Mouse (Mus musculus) layer of hippocampus, postnatal 10 days (tissue): ENCODE measurements around the gene Mecr. TPM values are rescaled to one million over a fixed set of nuclear protein-coding genes. Genes with fewer than 3 reads are reported as not detected.
A peak's percentile ranks its signal among the peaks of the same experiment; 100 is the strongest.

ENCODE experiments used
- DNase-seq, 2 experiments: peaks; one replicate each; pipeline ENCODE4 v3.0.0; 2021; ENCODE audit warnings: low spot score in 2 of 2
- total RNA-seq, 2 experiments: library from RNA; stranded (reverse); gene quantifications; 2 replicates each; pipeline ENCODE4 v1.2.3; 2021

The Mecr gene
- total RNA-seq, 2 experiments from 2014 or later = 33.8 to 38.2 TPM

DNA sequence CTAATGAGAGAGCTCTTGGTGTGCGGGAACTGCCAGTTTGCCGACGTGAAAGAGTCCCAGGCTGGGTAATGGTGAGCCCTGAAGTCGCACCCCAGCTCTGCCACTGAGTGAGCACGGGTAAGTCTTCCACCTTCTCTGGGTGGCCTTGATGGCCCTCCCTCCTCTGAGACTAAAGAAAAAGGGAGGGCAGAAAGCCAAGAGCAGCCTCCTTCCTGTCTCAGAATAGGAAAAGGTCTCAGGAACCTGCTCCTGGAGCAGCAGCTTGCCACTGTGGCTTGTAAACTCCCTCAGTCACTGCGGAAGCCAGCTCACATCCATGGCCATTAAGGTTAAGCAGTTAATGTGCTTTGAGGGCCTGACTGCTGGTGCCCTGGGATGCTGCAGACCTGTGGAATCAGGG is 42.1 kb downstream of the Mecr start:
- no peak for DNase-seq

DNA sequence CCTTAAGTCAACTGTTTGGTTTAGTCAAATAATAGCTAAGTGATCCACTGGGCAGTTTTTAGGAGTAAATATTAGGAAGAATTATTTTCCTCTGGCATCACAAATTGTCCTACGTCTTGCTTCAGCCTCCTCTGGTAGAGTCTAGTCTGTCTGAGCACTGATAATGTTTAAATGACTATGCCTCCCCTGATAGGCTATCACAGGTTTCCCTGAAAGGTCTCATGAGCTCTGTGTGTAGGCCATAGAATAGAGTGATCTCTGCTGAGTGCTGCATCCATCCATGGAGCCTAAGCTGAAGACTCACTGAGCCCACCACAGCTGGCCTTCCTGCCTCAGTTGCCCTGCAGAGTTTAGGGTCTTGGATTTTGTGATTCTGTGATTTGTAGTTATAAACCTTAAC is 45.3 kb downstream of the Mecr start:
- DNase-seq = no peak

DNA sequence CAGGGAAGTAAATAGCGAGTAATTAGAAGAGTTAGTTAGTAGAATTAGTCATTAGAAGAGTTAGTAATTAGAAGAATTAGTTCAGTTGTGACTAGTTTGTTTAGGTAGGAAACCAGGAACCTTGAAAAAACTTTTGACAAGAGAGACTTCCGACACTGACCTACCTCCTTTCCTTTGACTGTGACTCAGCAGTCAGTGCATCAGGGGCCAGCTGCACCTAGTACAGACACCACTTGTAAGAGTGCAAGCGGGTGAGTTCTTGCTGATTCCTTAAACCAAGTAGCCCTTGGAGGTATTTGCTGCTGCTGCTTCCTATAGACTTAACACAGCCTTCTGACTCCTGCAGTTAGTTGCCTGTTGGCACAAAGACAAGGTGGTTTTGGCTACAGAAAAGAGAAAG is 47.4 kb downstream of the Mecr start:
- no peak for DNase-seq

DNA sequence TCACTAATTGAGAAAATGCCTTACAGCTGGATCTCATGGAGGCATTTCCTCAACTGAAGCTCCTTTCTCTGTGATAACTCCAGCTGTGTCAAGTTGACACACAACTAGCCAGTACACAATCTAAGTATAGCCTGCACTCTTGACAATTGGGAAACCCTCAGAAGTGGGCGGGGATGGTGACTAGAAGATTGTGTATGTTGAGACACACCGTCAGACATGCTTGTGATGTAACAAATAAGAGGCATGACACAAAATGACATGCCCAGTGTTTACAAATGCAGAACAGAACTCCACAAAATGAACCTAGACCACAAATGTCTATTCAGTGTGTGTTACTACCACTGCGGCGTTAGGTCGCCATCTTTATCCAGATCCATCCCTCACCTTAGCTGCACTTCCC is 53.8 kb downstream of the Mecr start:
- DNase-seq = no peak

DNA sequence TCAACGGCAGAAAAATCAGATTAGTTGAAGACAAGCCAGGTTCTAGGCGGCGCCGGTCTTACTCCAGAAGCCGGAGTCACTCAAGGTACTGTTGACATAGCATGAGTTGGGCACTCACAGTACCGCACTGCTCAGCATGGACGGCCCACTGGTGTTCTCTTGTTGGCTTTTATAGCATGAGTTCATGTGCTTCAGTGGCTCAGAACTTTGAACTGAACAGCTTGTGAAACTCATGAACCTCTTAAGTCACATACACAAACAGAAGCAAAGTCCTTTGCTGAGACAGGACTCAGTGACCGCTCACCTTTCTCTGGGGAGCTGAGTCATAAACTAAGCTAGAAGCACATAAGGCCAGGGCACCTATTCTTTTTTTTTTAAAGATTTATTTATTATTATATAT is 54.5 kb downstream of the Mecr start:
- DNase-seq = no peak

DNA sequence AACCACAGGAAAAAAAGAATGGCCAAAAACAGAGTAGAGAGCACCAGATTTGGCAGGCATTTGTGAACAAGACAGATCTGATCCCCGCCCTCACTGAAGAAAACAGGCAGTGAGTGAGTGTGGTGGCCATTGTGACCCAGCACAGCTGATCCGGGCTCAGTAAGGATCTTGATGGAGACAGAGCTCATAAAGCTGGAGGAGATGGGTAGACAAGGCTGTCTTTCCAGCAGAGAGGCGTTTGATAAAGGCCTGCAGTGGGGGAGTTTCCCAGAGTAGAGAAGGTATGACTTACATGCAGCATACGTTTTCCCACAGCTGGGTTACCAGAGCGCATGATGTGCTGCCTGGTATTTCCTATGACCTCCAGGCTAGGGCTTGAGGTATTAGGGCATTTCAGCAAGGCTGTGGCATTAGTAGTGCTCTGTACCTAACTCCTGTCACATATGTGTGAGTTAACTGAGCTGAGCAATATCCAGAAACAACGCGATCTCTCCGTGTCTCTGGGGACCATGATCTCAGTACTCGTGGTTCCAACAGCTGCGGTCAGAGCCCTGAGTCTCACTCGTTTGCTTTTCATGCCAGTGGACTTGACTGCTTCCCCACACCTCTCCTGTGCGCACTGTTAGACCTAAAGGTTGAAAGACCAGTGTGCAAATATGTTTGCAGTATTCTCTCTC is 55.4 kb downstream of the Mecr start:
- DNase-seq = no peak

DNA sequence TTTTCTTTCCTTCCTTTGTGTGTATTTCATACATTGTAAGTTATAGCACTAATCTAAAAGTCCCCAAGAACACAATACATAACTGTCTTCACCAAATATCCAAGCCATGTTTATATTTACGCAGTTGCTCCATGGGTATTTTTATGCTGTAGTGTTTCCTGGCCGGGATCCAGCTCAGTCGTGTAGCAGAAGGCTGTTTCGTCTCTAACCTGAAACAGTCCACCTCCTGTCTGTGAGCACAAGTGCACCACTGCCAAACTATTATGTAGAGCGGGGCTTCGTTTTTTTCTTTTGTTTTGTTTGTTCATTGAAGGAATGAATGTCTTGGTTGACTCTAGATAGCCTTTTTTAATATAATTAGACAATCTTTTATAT is 55.9 kb downstream of the Mecr start:
- no peak for DNase-seq

DNA sequence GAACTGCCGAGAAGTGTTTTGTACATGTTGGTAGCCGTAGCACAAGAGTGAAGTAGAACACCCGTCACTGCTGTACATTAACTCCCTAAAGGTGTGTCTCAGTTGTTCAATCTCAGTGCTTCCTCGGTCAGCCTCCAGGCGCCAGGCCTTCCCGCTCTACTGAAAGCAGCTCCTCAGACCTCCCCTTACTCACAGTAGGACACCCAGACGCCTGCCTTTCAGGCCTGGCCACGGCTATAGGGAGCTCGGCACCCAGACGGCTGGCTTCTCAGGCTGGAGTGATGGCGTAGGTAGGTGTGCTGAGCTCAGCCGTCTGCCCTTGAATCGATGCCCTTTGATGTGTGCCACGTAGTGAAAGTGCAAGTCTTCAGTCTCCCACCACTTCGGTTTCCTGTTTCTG is 57.8 kb downstream of the Mecr start:
- DNase-seq = no peak

DNA sequence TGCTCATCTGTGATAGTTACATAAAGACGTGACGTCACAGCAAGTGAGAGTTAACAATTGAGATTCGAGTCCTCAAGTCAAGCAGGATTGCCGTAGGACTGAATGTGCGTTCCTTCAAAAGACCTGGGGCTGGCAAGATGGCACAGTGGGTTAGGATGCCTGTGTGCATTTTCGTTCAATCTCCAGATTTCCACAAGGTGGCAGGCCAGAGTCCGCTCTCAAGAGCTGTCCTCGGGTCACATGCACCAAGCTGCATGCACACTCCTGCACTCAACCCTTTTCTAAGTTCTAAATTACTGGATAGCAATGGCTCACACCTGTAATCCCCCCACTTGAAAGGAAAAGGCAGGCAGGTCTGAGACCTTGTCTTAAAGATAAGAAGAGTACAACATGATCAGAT is 61.2 kb downstream of the Mecr start:
- peak; percentile 60 to 71 for DNase-seq

DNA sequence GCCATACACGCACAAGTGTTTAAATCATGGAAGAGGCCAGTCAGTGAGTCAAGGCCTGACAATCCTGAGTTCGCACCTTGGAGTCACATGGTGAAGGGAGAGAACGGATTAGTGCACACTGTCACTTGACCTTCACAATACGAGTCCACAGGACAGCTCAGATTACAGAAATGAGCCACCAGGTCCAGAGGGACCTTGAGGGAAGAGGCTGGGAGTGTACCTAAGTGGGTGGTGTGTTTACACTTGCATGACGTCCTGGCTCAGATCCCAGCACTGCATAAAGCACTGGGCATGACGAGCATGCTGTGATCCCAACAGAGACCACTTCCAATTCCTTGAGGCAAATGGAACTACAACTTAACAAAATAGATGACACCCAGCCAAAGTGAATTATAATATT is 63.2 kb downstream of the Mecr start:
- DNase-seq = no peak

DNA sequence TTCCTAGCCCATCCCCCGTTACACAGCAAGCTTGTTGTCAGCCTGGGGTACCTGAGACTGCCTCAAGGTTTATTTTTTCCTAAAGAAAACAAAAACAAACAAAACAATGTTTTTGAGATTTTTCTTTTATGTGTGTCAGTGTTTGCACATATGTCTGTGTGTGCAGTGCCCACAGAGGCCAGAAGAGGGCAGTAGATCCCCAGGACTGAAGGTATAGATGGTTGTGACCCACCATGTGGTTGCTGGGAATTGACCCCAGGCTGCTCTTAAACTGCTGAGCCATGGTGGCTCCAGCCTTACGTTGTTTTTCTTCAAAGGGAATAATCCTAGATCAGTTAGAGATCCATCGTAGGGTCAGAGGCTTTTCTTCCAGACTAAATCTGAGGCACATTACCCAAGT is 64.6 kb downstream of the Mecr start:
- no peak for DNase-seq

DNA sequence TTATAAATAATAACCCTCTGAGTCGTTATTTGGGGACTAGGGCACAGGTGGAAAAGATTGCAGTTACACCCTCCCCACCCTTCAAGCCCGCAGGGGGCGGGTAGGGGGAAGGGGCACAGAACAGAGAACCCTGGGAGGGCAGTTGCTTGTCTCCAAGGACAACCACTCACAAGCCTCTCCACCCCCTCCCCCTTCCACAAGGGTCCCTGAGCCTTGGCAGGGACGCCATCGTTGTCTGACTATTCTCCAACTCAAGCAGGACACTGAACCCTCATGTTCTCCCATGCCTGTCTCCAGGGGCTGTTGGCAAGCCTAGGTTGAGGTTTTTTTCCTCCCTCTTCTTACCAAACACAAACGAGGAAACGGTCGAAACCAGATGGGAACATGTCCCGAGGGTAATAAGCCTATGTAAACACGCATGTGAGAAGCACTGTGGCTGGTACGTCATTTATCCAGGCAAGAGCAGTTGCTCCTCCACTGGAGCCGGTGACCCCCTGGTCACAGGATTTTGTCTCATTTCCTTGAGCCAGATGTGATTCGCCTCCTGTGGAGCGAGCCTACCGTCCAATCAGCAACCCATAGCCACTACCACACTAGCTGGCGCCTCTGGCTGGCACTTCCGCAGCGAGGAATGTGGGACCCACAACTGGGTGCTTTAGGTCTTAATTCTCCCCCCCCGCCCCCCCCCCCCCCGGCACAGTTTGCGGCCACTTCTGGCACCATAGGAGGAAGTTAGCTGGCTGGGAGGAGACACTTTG is 67.1 kb downstream of the Mecr start:
- no peak for DNase-seq

DNA sequence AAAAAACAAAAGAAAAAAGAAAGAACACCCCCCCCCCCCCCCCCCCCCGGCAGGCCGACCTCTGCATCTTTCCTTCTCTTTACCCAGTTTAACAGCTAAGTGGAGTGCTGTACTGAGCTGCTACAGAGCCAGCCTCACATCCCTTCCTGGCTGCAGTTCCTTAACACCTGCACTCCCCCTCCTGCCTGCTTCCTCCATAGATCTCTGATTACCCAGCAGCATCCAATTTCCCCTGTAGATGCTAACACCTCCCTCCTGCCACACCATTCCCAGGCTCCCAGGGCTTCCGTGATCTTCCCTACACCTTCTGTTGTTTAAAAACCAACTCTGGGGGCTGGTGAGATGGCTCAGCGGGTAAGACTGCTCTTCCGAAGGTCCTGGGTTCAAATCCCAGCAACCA is 68.3 kb downstream of the Mecr start:
- DNase-seq = no peak

DNA sequence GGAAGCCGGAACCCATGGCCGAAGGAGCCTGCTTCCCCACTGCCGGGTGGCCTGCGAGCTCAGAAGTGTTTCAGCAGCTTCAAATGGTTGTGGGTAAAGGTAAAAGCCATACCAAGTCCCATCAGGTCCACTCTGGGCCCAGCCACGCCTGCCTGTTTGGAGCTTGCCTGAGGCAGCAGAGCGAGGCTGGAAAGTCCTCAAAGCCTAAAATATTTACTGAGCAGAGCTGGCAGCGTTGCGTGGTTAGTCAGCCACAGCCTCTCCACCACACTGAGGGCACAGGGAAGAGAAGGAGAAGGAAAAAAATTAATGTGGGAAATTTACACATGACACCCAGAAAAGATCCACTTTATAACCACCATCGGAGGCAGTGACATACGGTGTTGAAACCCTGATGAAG is 70.3 kb downstream of the Mecr start:
- DNase-seq = no peak

DNA sequence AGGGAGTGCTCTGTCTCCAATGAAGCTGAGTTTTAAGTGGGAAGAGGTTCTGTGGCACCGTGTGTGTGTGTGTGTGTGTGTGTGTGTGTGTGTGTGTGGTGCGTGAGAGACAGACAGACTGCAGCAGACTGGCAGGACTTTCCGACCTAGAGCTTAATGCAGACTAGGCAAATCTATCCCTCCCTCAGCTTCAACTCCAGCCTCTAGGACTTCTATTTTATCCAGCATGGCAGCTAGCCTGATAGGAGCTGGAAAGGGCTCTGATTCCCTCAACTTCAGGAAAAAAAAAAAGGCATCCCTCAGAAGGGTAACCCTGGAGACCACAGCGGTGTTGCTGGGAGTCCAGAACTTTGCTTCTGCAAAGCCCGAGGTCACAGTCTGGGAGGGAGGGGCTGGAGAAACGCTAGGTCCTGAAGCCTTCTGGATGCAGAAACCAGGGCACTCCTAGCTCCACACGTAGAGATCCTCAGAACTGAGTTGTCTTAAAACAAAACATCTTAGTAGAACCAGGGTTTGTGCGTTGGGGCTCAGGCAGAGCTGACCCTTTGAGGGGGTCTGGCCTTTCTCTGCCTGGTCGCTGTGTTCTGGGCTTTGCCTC is 70.9 kb downstream of the Mecr start:
- DNase-seq = no peak

DNA sequence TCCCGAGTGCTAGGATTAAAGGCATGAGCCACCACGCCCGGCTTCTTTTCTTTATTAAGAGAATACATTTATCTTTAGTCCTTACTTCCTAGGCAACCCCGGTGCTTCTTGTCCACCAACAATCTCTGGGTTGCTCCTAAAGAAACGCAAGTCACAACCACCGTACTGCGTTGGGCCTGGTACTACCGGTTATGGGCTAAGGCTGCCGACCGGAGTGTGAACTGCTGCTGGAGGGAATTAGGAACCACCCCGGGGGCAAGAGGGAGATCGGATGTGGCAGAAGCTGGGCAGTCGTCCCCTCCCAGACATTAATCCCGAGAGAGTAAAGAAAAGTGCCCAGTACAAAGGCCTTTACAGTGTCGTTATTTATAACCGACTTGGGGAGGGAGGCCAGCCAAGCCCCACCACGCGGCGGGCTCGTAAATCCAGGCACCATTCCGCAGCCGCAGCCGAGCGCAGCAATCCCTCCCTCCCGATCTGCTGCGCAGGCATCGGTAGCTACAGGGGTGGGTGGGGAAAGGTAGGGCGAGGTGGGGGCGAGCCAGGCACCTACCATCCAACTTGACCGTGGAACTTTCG is 71.7 kb downstream of the Mecr start:
- no peak for DNase-seq

DNA sequence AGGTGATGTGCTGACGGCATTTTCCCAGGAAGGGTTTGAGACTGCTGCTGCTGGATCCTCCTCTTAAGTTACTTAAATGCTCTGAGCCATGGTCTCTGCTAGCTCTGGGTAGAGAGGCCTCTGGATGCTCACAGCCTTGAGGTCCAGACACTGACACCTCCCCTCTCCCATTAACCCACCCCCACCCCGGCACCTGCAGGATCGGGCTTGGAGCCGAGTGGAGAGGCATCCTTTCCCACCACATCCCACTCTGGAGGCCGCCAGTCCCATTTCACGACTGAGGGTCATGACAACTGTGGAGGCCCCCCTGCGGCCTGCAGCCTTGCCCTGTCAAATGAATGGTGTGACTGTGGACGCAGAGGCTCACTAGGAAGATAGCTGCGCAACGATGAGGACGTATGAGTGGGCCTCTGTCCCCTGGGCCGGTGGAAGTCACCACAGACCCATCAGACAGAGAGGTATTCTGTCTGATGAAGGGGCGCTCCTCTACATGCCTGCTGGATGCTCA is 72.6 kb downstream of the Mecr start:
- no peak for DNase-seq

DNA sequence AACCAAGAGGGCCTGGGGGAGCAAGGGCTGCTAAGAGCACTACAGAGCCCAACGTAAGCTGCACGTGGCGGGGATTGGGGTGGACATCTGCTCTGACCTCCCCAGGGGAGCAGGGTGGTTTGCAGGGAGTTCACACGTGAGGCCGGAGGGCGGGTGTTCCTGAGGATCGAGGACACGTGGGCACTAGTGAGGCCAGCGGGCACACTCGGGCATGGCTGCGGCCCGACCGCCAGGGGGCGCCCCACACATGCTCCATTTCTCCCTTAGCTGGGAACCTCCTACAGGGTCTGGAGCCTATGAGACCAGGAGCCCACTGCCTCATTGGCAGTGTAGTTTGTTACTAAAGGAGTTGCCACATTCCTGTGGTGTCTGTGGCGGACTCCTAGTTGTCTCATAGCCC is 73.2 kb downstream of the Mecr start:
- DNase-seq = peak; percentile 79 to 82

DNA sequence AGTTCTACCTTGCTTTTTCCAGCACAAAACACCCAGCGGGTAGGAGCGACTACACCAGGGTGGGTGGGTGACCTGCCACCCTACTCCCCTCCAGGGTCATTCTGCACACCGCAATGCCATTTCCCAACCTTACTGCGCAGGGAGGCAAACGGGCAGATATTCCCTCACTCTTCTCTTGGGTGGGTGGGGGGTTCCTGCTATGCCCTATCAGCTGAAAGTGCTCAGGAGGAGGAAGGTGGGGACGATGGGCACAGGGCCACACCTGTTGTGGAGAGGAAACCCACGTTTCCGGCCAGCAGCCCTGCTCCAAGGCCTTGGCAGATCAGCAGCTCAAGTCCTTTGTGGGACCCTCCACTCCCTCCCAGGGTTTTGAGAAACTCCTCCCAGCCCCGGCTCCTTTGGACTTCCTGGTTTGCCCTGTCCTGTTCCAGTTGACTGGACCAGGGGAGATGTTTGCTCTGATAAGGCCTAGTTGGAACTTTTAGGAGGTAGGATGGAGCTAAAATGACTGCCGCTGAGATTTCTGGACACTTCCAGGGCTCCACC is 73.8 kb downstream of the Mecr start:
- DNase-seq = no peak
